Mouse (Mus musculus) erythroblast, embryonic 14.5 days (primary cell): Measurements from ENCODE around the gene Btbd35f16. TPM values are rescaled to one million over a fixed set of nuclear protein-coding genes. Genes with fewer than 3 reads are reported as not detected.
"Not testable (repeated sequence)": the region's sequence is repeated elsewhere in the genome, so short reads cannot be mapped to it uniquely, and the experiment has no call there.

ENCODE experiments used
- H3K27me3 ChIP-seq: 2 replicates; pipeline ENCODE4 v1.6.1; 2012; ENCODE audit warnings: inconsistent platforms; ENCODE audit not compliant: control insufficient read depth
- H3K36me3 ChIP-seq: 2 replicates; pipeline ENCODE4 v1.6.1; 2012; ENCODE audit warnings: mild to moderate bottlenecking, inconsistent platforms; ENCODE audit not compliant: control insufficient read depth
- H3K4me1 ChIP-seq: 2 replicates; pipeline ENCODE4 v1.6.1; 2012; ENCODE audit warnings: inconsistent platforms; ENCODE audit not compliant: control insufficient read depth
- H3K4me3 ChIP-seq: replicated peaks from 2 replicates; pipeline ENCODE3; 2012; ENCODE audit warnings: moderate library complexity, mild to moderate bottlenecking, inconsistent platforms
- H3K9me3 ChIP-seq: 2 replicates; pipeline ENCODE4 v1.6.1; 2012; ENCODE audit warnings: low read length, inconsistent platforms, mixed read lengths; ENCODE audit not compliant: control insufficient read depth
- polyA plus RNA-seq: library from polyadenylated mRNA; stranded (reverse); fragments of >175 nt; gene quantifications from 2 replicates; pipeline ENCODE4 v1.2.3, GENCODE M21; 2012

Btbd35f16 gene
- not detected in 2 replicates for polyA plus RNA-seq

- H3K36me3 ChIP-seq, H3K27me3 ChIP-seq, H3K4me3 ChIP-seq, H3K4me1 ChIP-seq, H3K9me3 ChIP-seq: not testable (repeated sequence)
Measured at GRCm38 (mm10) chrX:3956902-3957301, at the start of gene Btbd35f16. Gene Btbd35f16, minus strand, starts transcription at chrX:3957002.

Other genes starting within 250 kb of the Btbd35f16 start
- not detected in 2 replicates for gene Btbd35f10, start 204.1 kb downstream of the Btbd35f16 start, polyA plus RNA-seq
- not detected in 2 replicates for gene Btbd35f3, start 80.7 kb upstream of the Btbd35f16 start, polyA plus RNA-seq
- gene Btbd35f28, start 239.6 kb upstream of the Btbd35f16 start, polyA plus RNA-seq, result not detected in 2 replicates